Mouse (Mus musculus) left cerebral cortex, adult 6 months (tissue): ENCODE results near the gene Olfr640. TPM values are rescaled to one million over a fixed set of nuclear protein-coding genes. Genes with fewer than 3 reads are reported as not detected.

ENCODE experiments used
- long read RNA-seq, 2 experiments: library from polyadenylated mRNA; unstranded; transcript quantifications; one replicate each; pipeline ENCODE4 v2.0.0; 2019 to 2020
- polyA plus RNA-seq: library from polyadenylated mRNA; unstranded; fragments of <200 nt; fragmentation: Nextera tagmentation; gene quantifications from 2 replicates; pipeline ENCODE4 v1.2.3, GENCODE M21; 2021

Olfr640 gene
- polyA plus RNA-seq, result not detected in 2 replicates
- long read RNA-seq, experiment 1, result 0 reads
- long read RNA-seq, experiment 2, result 0 reads

GRCm38 (mm10) chr7:104025473-104025872, at the start of gene Olfr640:
Olfr640 (minus strand) TSS chr7:104025573.

GRCm38 (mm10) chr7:104071769-104072168, 46.4 kb upstream of the Olfr640 start, which contains the start of gene Olfr644:
Olfr644 (minus strand) TSS chr7:104071869.

GRCm38 (mm10) chr7:104061345-104061744, 36.0 kb upstream of the Olfr640 start, which contains the start of gene 4930516K23Rik:
4930516K23Rik (minus strand) TSS chr7:104061445.

DNA sequence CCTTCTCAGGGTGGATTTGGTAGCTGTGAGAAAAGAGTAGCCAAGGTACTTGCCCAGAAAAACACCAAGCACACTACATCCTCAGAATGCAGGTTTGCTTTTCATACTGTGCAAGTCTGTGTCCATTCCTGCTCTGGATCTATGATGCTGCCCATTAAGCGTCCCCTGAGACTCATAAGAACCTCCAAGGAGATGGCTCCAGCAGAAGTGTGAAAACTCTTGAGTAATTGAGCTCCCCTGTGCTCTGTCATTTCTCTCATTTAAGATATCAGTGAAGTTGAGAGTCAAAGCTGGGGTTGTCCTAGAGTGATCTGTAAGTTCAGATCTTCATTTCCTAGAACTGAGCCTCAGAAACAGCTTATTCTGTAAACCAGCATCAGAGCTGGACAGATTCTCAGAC, 27.2 kb upstream of the Olfr640 start, which contains the start of gene Olfr642:
Gene Olfr642, minus strand, starts transcription at position 101 of the 400 bp plus-strand sequence.

GRCm38 (mm10) chr7:104035145-104035544, 9.8 kb upstream of the Olfr640 start, which contains the start of gene Olfr641:
Olfr641 (plus strand) TSS chr7:104035445.

GRCm38 (mm10) chr7:104017203-104017602, 8.2 kb downstream of the Olfr640 start, which contains the start of gene Olfr639:
Olfr639 (minus strand) TSS chr7:104017303.

DNA sequence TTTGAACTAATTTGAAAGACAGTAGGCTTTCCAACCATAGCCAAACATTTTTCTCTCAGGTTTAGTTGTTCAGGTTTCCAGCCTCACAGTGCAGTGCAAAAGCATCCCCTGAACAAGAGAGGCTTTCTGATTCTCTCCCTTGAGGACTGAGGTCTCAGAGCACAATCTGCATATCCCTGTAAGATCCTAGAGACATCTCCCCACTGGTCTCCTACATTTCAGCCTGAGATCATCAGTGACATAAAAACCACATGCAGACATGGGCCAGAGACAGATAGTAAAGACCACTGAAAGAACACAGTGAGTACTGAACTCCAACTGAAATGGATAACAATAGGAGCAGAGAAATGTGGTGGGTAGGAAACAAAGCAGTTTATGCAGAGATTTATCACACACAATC, 26.9 kb downstream of the Olfr640 start, which contains the start of gene Olfr638:
Gene Olfr638, plus strand, starts transcription at position 301 of the 400 bp plus-strand sequence.

DNA sequence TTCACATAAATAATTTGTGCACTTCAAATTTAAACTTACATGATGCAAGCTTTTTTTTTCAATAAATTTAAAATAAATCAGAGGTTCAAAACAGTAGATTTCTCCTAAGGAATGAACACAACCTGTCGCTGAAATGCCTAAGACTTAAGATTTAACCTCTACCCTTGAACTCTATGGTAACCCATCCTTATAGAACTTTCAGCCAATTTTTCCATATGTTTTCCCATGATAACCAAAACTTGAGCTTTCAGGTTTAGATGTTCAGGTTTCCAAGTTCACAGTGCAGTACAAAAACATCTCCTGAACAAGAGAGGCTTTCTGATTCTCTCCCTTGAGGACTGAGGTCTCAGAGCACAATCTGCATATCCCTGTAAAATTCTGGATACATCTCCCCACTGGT, 54.5 kb downstream of the Olfr640 start, which contains the start of gene Olfr635:
Gene Olfr635, plus strand, starts transcription at position 301 of the 400 bp plus-strand sequence.

Other genes with a start within 250 kb of the Olfr640 start
- gene Olfr68, start 245.9 kb downstream of the Olfr640 start, polyA plus RNA-seq, result not detected in 2 replicates
- not detected in 2 replicates for gene Olfr67, start 233.8 kb downstream of the Olfr640 start, polyA plus RNA-seq
- 3.2 and 6.0 TPM in 2 replicates for gene Hbb-bt, start 211.6 kb downstream of the Olfr640 start, polyA plus RNA-seq
- 18.9 and 25.8 TPM in 2 replicates for gene Hbb-bs, start 197.5 kb downstream of the Olfr640 start, polyA plus RNA-seq
- not detected in 2 replicates for gene Hbb-bh2, start 185.1 kb downstream of the Olfr640 start, polyA plus RNA-seq
- gene Hbb-bh1, start 182.4 kb downstream of the Olfr640 start, polyA plus RNA-seq, result not detected in 2 replicates
- gene Hbb-y, start 172.4 kb downstream of the Olfr640 start, polyA plus RNA-seq, result 0.20 TPM in 1 of 2 replicates, not detected in the other
- not detected in 2 replicates for gene Olfr66, start 139.3 kb downstream of the Olfr640 start, polyA plus RNA-seq
- not detected in 2 replicates for gene Olfr64, start 131.1 kb downstream of the Olfr640 start, polyA plus RNA-seq
- gene Olfr65, start 122.1 kb downstream of the Olfr640 start, polyA plus RNA-seq, result not detected in 2 replicates
- gene Olfr631, start 96.7 kb downstream of the Olfr640 start, polyA plus RNA-seq, result not detected in 2 replicates
- not detected in 2 replicates for gene Olfr632, start 91.2 kb downstream of the Olfr640 start, polyA plus RNA-seq
- gene Olfr633, start 81.1 kb downstream of the Olfr640 start, polyA plus RNA-seq, result not detected in 2 replicates
- 0.01 TPM in 1 of 2 replicates, not detected in the other for gene Olfr635, start 54.4 kb downstream of the Olfr640 start, polyA plus RNA-seq
- not detected in 2 replicates for gene Olfr638, start 26.8 kb downstream of the Olfr640 start, polyA plus RNA-seq
- 0.01 TPM in 1 of 2 replicates, not detected in the other for gene Olfr639, start 8.3 kb downstream of the Olfr640 start, polyA plus RNA-seq
- not detected in 2 replicates for gene Olfr641, start 9.9 kb upstream of the Olfr640 start, polyA plus RNA-seq
- not detected in 2 replicates for gene Olfr642, start 27.1 kb upstream of the Olfr640 start, polyA plus RNA-seq
- not detected in 2 replicates for gene 4930516K23Rik, start 35.9 kb upstream of the Olfr640 start, polyA plus RNA-seq
- gene Olfr644, start 46.3 kb upstream of the Olfr640 start, polyA plus RNA-seq, result not detected in 2 replicates
- not detected in 2 replicates for gene Olfr645, start 59.9 kb upstream of the Olfr640 start, polyA plus RNA-seq
- not detected in 2 replicates for gene Olfr646, start 79.3 kb upstream of the Olfr640 start, polyA plus RNA-seq
- gene Ubqln5, start 104.3 kb upstream of the Olfr640 start, polyA plus RNA-seq, result not detected in 2 replicates
- not detected in 2 replicates for gene Olfr643, start 111.8 kb upstream of the Olfr640 start, polyA plus RNA-seq
- not detected in 2 replicates for gene Ubqln3, start 117.7 kb upstream of the Olfr640 start, polyA plus RNA-seq
- not detected in 2 replicates for gene Ubqlnl, start 125.0 kb upstream of the Olfr640 start, polyA plus RNA-seq
- not detected in 2 replicates for gene Olfm5, start 139.3 kb upstream of the Olfr640 start, polyA plus RNA-seq
- gene Olfr648, start 157.8 kb upstream of the Olfr640 start, polyA plus RNA-seq, result 0.04 and 0.09 TPM in 2 replicates
- not detected in 2 replicates for gene Olfr649, start 170.4 kb upstream of the Olfr640 start, polyA plus RNA-seq
- 0.05 and 0.09 TPM in 2 replicates for gene Trim6, start 193.2 kb upstream of the Olfr640 start, polyA plus RNA-seq
- 0.80 and 1.7 TPM in 2 replicates for gene Trim34a, start 218.9 kb upstream of the Olfr640 start, polyA plus RNA-seq